11 mouse cellular contexts compared by ENCODE assay signal in genomic region chr8:85336211-85336933, GRCm38 (mm10). TPM values are rescaled to one million over a fixed set of nuclear protein-coding genes. Genes with fewer than 3 reads are reported as not detected.
"Had no signal": no experiment of that assay in that cellular context is flagged by ENCODE, and none has a peak within 500 bp of the region (broad histone marks: within the 10 kb centered on the region; RNA-seq: fewer than 3 reads in every experiment).

No protein-coding gene starts in this region.

- H3K9ac ChIP-seq: midbrain, embryonic 13.5 days had no signal

- H3K27ac ChIP-seq: midbrain, embryonic 13.5 days had no signal

- H3K36me3 ChIP-seq: midbrain, embryonic 13.5 days had no signal

- H3K27me3 ChIP-seq: midbrain, embryonic 13.5 days had no signal

- DNase-seq: kidney, adult 18-20 months; kidney, postnatal 10 days; left cerebral cortex, postnatal 4 days; lung, adult 2 months; lung, postnatal 36 days; right cerebral cortex, postnatal 25 days; thymus, postnatal 4 days had no signal

- H3K9me3 ChIP-seq: midbrain, embryonic 13.5 days had no signal

- H3K4me3 ChIP-seq: midbrain, embryonic 13.5 days had no signal

- H3K4me2 ChIP-seq: midbrain, embryonic 13.5 days had no signal

- ATAC-seq: lung, postnatal 0 days; midbrain, embryonic 13.5 days had no signal

RNA-seq across cellular contexts. Expression of gene Mylk3, which starts 49.8 kb away (rescaled TPM):
- total RNA-seq: midbrain, postnatal 0 days had no signal
- polyA plus RNA-seq: small intestine, adult 2 months had no signal
